Mouse (Mus musculus): ENCODE results near the gene Ptpn12.

DNA sequence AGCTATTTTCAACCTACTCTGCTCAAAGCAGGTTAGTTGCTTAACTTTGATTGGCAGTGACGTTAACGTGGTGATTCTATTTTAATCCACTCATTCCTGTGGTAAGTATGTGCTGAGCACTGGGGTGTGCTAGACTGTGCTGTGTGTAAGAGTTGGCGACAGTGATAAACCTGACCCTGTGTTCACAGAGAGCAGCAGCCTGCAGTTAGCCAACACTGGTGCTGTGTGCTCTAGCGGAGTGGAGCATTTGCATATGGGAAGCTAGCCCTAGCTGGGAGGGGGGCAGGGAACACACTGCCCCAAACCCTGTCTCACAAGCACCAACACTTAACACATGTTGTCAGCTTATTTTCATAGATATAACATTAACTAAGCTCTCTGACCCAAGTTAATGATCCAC lies 87.8 kb downstream of the Ptpn12 start:
- TF ChIP-seq IRF4 (IDR thresholded peaks at IDR 0.05; ENCODE audit: low read depth, low read length) (no peak), NRF1 (IDR thresholded peaks at IDR 0.05; ENCODE audit: low read depth, low read length) (no peak), MAX (IDR thresholded peaks at IDR 0.05; ENCODE audit: low read length) (no peak), ZC3H11A (IDR thresholded peaks at IDR 0.05; ENCODE audit: low read depth, low read length) (no peak), POLR2AphosphoS2 (IDR thresholded peaks at IDR 0.05; ENCODE audit: low read depth, low read length) (no peak), POLR2A (IDR thresholded peaks at IDR 0.05; ENCODE audit: low read depth, low read length) (peak; percentile 49), CTCF (conservative IDR thresholded peaks at IDR 0.05 in 1 of 2, IDR thresholded peaks at IDR 0.05 in 1 of 2; ENCODE audit: low read depth in 2 of 2, low read length in 2 of 2) (no peak), MYC (IDR thresholded peaks at IDR 0.05; ENCODE audit: low read depth, low read length) (no peak), EP300 (IDR thresholded peaks at IDR 0.05; ENCODE audit: low read length) (0 out of 2 replicates have a peak, but pooled peaks have one; percentile 18), ZKSCAN1 (IDR thresholded peaks at IDR 0.05; ENCODE audit: borderline replicate concordance, low read depth, low read length) (no peak)
